Mouse (Mus musculus) kidney, adult 11 months (tissue): ENCODE data around the gene Hpgds.
A peak's percentile ranks its signal among the peaks of the same experiment; 100 is the strongest.

Experiments used
- DNase-seq: peaks from one replicate; pipeline ENCODE4 v3.0.0; 2022

Gene Hpgds

DNA sequence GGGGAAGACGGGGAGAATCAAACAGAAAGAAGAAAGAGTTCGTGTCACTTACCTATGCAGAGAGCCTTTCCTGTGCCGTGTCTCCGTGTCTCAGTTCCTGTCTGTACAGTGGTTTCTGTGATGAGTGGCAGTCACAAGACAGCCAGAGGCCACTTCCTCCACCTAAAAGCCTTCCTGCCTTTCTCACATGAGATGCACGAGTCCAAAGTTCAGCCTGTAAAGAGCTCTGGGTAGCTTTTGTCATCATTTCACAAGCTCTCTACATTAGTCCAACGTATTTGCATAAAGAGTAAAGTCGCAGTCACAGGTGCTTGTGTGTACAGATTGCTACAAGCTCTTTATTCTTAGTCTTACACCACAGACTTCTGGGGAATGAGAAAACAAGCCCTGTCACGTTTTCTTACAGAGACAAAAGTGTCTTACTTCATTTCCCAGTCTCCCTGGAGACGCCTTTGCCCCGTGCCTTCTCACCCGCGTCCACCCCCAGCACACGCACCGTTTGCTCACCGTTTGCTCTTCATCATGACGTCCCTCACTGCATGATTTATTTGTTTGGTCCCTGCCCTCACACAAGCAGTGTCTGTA, at the start of gene Hpgds:
Hpgds (minus strand) TSS at position 288 of the 585 bp plus-strand sequence.
- DNase-seq, result peak; percentile 10

DNA sequence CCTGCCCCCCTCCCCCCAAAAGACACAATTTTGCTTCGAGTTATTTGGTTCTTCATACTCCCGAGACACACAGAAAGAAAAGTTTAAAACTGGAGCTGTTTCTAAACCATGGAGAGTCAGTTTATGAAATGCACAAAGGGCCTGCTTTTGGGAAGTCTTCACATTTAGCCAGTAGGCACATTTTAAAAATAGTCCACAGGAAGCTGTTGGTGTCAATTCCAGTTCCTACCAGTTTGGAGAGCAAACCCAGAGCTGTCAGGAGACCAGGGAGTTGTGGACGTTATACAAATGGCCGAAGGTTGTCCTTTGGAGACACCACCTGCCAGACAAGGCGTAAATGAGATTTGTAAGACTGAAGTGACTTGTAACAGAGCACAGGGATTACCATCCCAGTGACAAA, 20.3 kb upstream of the Hpgds start:
- no peak for DNase-seq

DNA sequence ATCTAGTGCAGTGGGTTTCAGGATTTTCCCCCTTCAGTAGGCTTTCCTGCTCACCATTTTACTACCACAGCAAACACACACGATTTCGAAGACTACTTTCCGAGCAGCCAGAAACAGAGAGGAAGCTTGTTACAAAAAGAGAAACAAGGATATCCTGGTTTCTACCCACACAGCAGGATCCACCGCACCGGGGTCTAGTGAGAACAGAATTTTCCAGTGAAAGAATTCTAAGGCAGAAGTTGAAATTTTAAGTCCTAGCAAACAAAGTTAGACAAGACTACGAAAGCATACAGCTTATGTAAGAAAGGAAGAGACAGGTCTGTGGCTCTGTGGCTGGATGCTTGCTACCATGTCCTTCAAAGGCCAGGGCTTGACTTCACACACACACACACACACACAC, 19.4 kb upstream of the Hpgds start:
- DNase-seq, result no peak

DNA sequence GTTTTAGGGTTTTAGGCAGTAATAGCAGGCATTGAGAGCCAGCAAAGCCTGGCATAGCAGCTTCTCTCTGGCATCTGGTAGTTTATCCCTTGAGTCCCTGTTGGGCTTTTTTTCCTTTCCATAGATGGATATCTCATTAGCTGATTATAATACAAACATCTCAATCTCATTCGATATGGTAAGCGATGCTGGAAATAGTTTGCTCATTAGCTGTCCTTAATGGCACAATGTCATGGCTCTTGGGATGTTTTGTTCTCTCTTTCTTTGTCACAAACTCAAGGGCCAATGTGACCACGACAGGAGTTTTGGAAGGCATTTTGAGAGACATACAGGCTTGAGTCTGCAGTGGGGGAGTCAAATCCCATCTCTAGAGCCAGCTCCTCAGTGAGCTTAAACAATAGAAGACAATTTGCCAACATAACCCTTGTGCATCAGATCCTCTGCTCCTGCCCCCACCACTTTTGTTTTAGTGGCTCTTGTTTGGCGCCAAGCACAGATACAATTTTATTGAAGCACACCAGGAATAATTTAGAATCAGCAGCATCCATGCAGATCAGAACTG, 14.8 kb upstream of the Hpgds start:
- DNase-seq, result no peak

DNA sequence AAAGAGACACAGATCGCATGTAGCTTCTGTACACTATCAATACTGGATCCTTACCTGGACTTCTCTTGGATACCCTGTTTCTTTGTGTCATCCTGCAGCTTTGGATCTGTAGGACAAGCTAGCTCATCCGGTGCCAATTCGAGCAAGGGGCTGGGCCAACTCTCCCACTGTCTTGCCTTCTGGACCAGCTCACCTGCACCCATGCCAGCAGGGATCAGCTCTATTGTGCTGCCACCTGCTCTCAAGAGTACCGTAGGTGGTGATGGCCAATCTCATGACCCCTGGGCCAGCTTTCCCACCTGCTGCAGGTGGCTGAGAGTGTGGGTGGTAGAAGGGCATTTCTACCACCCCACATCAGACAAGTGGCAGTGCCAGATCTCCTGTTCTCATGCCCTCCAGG, 12.3 kb upstream of the Hpgds start:
- no peak for DNase-seq

DNA sequence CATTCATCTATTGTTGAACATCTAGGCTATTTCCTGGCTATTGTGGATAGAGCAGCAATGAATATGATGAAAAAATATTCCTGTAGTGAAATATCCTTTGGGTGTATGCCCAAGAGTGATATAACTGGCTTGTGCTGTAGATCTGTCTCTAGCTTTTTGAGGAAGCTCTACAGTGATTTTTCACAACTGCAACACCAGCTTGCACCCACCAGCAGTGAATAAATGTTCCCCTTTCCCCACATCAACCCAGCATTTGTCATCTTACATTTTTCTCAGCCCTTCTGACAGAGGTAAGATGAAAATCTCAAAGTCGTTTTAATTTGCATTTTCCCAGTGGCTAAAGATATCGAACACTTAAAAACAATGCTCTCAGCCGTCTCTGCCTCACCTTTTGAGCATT, 8.9 kb upstream of the Hpgds start:
- no peak for DNase-seq

DNA sequence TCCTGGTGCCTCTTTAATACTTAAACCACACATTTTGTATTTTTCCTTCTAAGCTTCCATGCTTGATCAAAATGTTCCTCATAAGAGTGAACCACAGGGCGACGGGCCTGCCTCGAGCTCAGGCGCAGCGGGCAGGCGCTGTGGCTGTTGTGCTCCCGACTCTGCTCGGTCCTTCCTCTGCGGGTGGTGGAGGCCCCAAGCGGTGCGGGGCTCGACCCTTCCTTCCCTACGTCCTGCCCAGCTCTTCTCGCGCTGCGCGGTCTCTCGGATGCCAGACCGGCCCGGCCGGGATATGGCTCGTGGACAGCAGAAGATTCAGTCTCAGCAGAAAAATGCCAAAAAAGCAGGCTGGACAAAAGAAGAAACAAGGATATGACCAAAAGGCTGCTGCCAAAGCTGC, 6.0 kb upstream of the Hpgds start:
- DNase-seq, result no peak

DNA sequence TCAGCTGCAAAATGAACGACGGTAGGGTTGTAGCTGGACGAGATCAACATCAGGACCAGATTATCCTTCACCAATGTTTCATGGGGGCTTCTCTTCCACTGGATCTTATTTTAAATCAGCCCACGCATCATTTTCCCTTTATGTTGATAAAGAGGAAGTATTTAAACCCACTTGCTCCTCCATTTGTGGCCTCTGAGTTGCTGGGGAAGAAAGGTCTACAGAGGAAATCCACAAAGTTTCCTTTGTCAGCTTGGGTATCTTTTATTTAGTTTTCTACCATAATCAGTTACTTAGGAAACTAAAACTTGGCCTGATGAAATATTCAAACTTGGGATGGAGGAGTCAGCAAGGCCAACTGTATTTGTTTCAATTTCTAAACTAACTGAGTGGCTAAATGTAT, 1.7 kb upstream of the Hpgds start:
- no peak for DNase-seq

DNA sequence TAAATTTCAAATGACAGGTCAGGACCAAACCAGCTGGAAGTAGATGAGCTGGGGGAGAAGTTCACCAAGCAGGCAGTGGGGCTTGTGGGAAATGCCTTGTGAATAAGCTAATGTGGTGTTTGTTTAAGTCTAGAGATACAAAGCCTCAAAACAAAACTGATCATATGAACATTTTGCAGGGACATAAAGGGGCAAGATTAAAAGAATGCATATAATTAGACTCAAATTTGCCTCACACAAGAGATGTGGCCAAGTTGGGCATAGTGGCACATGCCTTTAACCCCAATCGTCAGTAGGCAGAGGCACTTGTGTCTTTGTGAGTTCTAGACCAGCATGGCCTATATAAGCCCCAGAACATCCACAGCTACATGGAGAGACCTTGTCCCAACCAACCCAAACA, 2.4 kb downstream of the Hpgds start:
- DNase-seq, result no peak

DNA sequence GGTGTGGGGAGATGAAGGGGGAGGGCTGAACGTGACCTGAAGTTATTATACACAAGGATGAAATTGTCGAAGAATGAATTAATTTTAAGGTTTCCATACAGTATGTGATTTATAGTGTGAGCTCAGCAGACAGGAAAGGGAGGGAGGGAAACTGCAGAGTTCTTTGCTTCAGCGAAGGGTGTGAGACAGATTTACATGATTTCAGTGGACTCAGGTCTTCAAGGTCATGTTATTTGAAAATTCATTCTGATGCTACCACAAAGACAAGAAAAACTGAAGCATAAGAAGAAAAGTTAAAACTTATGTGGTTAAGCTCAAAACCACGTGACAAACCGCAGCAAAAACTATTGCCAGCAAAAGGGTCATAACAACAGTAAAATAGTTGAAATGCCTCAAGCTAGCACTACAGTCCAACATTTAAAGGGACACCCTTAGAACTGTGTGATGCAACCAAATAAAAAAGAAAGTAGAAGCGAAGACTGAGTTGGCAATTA, 3.9 kb downstream of the Hpgds start:
- DNase-seq, result no peak

DNA sequence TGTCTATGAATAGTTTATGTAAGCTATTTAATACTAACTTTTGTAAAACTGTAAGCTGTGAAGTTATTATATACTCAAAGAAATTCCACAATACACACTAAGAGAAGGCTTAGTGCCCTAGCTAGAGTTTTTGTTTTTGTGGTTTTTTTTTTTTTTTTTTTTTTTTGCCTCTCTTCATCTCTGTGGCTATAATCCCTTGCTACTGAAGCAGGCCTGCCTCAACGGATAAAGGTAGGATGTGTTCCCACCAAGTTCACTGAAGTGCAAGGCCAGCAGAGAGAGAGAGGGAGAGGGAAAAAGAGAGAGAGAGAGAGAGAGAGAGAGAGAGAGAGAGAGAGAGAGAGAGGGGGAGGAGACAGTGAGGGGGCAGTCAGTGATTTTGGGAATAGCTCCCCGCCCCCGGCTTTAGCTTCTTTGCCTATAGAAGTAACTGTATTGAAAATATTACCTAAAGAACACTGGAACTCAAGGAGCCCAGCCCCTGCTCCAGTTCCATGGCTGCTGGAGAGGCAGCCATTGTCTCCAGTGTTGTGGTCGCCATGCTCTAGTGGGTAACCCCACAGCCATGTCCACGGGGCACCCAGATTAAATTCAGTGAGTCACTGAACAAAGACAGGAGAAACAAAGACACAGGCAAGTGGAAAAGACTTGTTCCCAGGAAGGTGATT, 4.5 kb downstream of the Hpgds start:
- DNase-seq, result no peak

DNA sequence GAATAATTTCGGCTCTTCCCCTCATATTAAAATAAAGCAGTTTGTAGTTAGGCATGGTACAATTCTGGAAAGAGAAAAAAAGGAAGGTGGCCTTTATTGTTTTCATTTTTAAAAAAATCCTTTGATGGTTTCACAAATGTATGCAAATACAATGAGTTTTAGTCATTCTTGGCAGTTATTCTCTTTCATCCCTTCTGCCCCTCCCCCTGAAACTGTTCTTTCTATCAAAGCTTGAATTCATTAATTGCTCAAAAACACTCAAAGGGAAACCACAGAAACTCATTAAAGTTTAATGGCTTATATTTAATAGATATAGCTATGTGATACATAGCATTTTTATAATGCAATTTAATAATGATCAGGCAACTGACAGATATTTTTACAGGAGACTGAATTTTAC, 6.5 kb downstream of the Hpgds start:
- DNase-seq, result no peak

DNA sequence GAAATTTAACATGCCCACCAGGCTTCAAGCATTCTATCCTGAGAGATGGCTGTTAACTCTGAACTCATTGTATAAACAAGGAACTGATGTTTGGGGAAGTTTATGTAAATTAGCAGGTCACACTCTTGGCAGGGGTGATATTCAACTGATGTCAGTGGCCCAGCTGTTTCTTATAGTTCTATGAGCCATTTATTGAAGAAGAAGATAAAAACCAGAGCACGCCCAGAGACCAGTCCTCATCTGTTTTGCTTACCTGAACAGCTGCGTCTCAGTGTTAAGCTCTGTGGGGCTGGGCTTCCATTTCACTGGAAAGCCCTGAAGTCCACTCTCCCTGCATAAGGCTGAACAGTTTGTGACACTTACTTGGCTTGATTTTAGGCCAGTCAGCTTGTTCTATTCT, 6.9 kb downstream of the Hpgds start:
- no peak for DNase-seq

DNA sequence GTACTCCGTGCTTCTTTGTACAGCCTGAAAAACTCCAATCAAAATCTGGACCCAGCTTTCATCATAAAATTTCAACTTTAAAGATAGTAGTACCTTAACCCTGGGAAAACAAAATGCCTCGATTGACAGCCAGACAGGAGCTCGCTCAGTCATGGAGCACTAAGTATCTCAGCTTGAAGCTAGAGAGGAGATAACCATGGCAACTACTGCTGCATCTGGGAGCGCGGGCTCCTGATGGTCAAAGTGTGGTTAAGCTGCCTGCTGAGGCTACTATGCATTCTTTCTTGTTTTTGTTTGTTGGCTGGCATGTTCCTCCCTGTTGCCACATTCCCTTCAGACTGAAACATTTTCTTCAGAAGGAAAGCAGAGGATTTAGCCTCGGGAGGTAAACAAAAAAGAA, 12.3 kb downstream of the Hpgds start:
- no peak for DNase-seq

DNA sequence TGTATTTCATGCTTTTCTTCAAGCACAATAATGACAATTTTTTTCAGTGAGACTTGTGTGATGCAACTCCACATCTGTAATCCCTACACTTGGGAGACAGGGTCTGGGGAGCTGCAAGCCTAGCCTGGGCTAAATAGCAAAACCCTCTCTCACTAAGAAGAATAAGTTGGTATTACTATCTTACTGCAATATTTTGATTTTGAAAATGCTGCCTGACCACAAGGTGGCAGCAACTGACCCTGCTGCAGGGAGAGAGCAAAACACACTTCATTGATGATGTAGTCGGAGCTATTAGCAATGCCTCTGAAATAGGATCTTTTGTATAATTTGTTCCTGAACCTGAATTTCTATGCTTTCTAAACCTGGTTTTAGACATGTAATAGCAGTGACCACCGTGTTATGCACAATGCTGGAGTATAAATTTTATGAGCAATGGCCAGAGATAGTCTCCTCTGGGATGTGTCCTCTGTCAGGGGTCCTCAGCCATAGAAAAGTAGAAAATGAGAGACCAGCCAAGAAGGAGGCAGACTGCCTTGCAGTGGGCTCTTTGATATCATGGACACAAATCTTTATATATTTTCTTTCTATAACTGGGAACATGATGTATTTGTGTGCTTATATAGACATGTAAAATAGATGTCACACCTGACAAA, 18.5 kb downstream of the Hpgds start:
- no peak for DNase-seq

DNA sequence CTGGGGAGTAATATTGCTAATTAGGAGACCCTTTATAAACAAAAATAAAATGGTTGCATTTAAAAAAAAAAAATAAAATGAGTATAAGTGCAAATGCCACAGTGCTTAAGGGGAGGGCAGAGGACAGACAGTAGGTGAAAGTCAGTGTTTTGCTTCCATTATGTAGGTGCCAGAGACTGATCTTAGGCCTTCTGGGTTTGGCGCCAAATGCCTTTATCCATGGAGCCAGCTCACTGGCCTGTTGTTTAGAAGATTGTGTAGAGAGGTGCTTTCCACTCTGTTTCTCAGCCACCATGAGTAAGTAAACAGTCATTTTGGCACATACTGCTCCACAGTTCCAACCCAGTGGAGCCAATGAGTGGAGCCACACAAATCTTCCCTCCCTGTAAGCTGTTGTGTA, 27.2 kb downstream of the Hpgds start:
- no peak for DNase-seq

DNA sequence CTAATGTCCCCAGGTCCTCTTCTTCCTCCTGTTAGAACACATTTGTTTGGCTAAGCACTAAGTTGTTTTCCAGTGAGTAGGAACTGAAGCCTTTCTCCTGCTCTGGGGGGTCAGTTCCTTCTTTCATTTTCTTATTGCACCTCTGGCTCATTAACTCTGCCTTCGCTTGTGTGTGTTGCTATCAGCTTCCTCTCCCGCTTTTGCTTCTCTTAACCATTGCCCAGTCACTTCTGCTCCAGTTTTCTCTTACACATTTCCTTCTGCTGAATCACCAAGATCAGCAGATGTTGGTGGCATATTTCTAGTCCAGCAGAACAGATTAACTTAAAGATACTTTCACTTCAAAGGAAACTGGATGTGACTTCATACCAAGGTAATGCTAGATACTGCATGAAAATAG, 29.8 kb downstream of the Hpgds start:
- DNase-seq, result no peak

DNA sequence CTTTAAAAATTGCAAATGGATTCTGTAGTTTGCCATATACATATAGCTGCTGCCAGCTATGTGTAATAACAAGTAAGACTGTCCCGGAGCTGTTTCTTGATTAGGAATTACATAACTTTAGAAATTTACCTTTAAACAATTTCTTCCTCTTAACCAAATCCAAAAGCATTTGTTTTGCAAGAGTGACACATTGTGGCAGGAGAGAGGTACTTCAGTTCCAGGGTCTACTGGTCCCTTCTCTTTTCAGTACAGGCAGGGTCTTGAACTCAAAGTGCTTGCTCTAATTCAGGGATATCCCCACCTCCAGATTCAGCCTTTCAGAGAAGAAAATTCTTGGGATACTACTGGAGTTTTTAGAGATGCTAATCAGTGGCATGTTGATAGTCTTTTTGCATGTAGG, 65.6 kb downstream of the Hpgds start:
- no peak for DNase-seq

DNA sequence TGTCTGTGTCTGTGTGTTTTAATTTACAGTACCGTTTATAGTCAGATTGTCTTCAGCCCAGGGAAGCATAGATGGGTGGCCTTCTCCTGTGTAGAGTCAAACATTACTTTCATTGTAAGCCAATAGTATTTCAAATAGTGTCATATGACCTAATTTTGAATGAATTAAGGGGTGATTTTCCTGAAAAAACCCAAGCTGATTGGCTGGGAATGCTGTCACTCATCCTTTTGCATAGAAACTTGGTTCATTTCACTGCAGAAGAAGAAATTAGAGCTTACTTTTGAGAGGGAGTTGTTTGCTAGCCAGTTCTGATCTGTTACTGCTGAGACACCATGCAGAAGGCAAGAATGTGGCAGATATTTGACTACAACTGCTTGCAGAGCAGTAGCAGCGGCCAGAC, 69.5 kb downstream of the Hpgds start:
- DNase-seq, result no peak
